Mouse (Mus musculus): Measurements from ENCODE around the gene Fkbp10. TPM values are rescaled to one million over a fixed set of nuclear protein-coding genes. Genes with fewer than 3 reads are reported as not detected.

The Fkbp10 gene
- polyA plus RNA-seq, 1 experiment from 2014 or later = 36.6 TPM

DNA sequence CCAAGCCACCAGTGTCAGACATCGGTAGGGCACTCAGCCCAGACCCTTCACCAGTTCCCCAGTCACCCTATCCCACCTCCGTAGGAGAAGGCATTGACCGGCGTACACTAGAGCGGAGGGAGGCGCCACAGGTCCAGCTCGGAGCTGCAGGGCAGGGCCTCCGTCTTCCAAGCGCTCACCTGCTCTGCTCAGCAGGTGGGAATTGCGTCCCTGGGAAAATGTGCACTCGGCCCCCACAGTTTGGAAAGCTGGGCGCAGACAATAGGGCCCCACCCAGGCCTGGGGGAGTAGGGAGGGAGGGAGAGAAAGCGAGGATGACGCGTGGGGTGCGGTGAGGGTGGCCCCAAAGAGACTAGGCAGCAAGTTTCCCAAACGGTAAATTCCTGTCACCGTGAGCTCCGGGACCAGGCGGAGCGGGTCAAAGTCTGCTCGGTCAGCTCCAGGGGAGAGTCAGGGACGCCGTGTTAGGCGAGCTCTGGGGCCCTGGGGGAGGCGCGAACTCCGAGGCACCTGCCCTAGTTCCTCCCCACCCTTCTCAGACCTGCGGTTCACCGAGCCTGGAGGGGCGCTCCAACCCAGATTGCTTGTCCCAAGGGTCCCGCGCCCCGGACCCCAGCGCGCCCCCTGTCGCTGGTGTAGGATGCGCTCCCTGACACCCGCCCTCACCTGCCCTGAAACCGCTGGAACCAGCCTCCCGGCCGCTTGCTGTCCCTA lies 18.5 kb upstream of the Fkbp10 start:
- ATAC-seq (replicated peaks; ENCODE audit: low FRiP score) (no peak; the same call in 1 of the 2 replicates), DNase-seq (ENCODE audit: low spot score) (no peak)
- Histone ChIP-seq H3K4me1 (replicated peaks; ENCODE audit: control insufficient read depth, insufficient read depth, low read length) (peaks cover 3% of the 10 kb centered on the region; the same call in 1 of the 2 replicates), H3K9ac (ENCODE audit: low read length) (peak overlapping the region; percentile 66), H3K4me2 (ENCODE audit: low read depth, low read length, severe bottlenecking) (peak overlapping the region; percentile 70), H3K36me3 (ENCODE audit: control insufficient read depth, insufficient read depth, low read length) (no peaks in the 10 kb centered on the region), H3K27me3 (ENCODE audit: control insufficient read depth, insufficient read depth, low read length) (peaks cover 19% of the 10 kb centered on the region), H3K9me3 (ENCODE audit: control insufficient read depth, low read length) (no peaks in the 10 kb centered on the region), H3K4me3 (ENCODE audit: low read depth, low read length) (peak overlapping the region; percentile 55), H3K27ac (ENCODE audit: low read depth, low read length) (no peak overlapping the region; the same call in 1 of the 2 replicates)
- 3% methylated on average over 42 of the region's 42 CpGs for WGBS

DNA sequence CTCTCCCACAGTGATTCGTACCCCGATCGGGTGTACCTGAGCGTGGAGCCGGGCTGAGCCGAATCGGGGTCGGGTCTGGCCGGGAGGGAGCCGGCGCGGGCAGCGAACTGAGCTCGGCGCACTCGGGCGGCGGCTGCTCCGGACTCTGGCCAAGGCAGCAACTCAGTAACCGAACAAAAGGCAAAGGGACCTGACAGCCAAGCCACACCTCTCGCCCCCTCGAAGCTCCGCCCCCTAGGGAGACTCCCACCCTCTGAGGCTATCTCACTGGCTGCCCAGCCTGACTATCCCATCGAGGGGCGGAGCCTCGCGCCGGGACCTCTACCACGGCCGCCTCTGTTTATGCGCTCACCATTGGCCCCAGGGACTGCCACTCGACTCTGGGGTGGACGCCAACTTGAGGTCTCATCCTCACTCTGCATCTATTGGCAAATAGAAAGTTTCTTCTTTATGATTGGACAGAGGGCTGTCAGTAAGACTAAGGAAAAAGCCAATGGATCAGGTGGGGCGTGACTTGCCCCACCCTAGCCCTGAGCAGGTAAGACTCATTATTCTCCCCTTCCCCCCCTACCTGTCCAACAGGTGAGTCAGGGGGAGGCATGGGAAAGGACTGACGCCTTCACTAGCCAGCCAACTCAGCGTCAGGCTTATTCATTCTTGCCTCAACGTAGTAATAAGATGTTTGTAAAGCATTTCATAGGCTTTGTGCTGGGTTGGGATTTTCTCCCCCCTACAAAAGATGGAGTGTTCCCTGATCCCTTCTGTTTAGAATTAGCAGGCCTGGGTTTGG lies 17.7 kb upstream of the Fkbp10 start, which contains the start of gene Jup:
Gene Jup (minus strand): TSS at position 164 of the 790 bp plus-strand sequence.
- Histone ChIP-seq H3K4me2 (ENCODE audit: low read depth, low read length, severe bottlenecking) (peak within 1 kb of the TSS; percentile 70), H3K27ac (ENCODE audit: low read depth, low read length) (no peak within 1 kb of the TSS; the same call in 1 of the 2 replicates), H3K9me3 (ENCODE audit: control insufficient read depth, low read length) (no peaks in the 10 kb centered on the region), H3K4me1 (replicated peaks; ENCODE audit: control insufficient read depth, insufficient read depth, low read length) (peaks cover 3% of the 10 kb centered on the region; the same call in 1 of the 2 replicates), H3K36me3 (ENCODE audit: control insufficient read depth, insufficient read depth, low read length) (no peaks in the 10 kb centered on the region), H3K9ac (ENCODE audit: low read length) (peak within 1 kb of the TSS; percentile 66), H3K27me3 (ENCODE audit: control insufficient read depth, insufficient read depth, low read length) (peaks cover 19% of the 10 kb centered on the region), H3K4me3 (ENCODE audit: low read depth, low read length) (peak within 1 kb of the TSS; percentile 55)
- peak; percentile 99 for DNase-seq (ENCODE audit: low spot score)
- ATAC-seq (replicated peaks; ENCODE audit: low FRiP score) = peak; percentile 98
- under 1% methylated on average over 37 of the region's 37 CpGs for WGBS

DNA sequence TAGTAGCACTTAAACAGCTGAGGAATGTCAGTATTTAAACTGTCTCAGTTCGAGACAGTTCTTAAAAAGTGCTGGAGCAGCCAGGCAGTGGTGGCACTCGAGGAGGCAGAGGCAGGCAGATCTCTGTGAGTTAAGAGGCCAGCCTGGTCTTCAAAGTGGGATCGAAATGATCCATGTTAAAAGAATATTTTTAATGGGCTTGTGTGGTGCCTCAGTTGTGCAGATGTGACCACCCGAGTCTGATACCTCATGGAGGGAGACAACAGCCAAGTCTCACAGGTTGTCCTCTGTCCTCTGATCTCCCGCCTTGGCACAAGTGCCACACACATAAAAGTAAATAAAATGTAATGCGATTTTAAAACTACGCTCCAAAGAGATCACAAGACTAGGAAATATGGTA lies 17.0 kb upstream of the Fkbp10 start:
- peaks cover 3% of the 10 kb centered on the region; the same call in 1 of the 2 replicates for H3K4me1 ChIP-seq (replicated peaks; ENCODE audit: control insufficient read depth, insufficient read depth, low read length)
- H3K4me3 ChIP-seq (ENCODE audit: low read depth, low read length) = no peak overlapping the region
- DNase-seq (ENCODE audit: low spot score) = no peak
- H3K27me3 ChIP-seq (ENCODE audit: control insufficient read depth, insufficient read depth, low read length) = peaks cover 19% of the 10 kb centered on the region
- no peaks in the 10 kb centered on the region for H3K36me3 ChIP-seq (ENCODE audit: control insufficient read depth, insufficient read depth, low read length)
- no peaks in the 10 kb centered on the region for H3K9me3 ChIP-seq (ENCODE audit: control insufficient read depth, low read length)
- no peak for ATAC-seq (replicated peaks; ENCODE audit: low FRiP score)
- H3K9ac ChIP-seq (ENCODE audit: low read length) = no peak overlapping the region
- no peak overlapping the region for H3K4me2 ChIP-seq (ENCODE audit: low read depth, low read length, severe bottlenecking)
- WGBS = 93% methylated on average over 7 of the region's 7 CpGs
- no peak overlapping the region for H3K27ac ChIP-seq (ENCODE audit: low read depth, low read length)

DNA sequence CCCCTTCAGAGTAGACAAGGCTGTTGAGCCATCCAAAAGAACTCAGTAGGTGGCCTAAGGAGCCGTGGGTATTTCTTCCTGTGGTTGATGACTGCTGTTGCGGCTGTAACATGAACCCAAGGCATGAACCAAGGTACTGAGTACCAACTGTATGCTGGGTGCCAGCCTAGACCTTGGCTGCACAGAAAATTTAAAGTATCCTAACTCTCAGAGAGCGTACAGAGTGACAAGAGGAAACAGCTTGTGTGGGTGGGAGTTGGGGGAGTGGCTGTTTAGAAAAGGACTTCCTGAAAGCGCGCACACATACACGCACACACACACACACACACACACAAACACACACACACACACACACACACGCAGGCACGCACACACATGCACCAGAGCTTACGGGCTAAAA lies 16.2 kb upstream of the Fkbp10 start:
- H3K9me3 ChIP-seq (ENCODE audit: control insufficient read depth, low read length) = no peaks in the 10 kb centered on the region
- H3K36me3 ChIP-seq (ENCODE audit: control insufficient read depth, insufficient read depth, low read length) = no peaks in the 10 kb centered on the region
- peaks cover 19% of the 10 kb centered on the region for H3K27me3 ChIP-seq (ENCODE audit: control insufficient read depth, insufficient read depth, low read length)
- no peak overlapping the region for H3K4me3 ChIP-seq (ENCODE audit: low read depth, low read length)
- 83% methylated on average over 9 of the region's 9 CpGs for WGBS
- DNase-seq (ENCODE audit: low spot score) (no peak), ATAC-seq (replicated peaks; ENCODE audit: low FRiP score) (no peak)
- H3K27ac ChIP-seq (ENCODE audit: low read depth, low read length) = no peak overlapping the region
- H3K9ac ChIP-seq (ENCODE audit: low read length) = no peak overlapping the region
- H3K4me2 ChIP-seq (ENCODE audit: low read depth, low read length, severe bottlenecking) = no peak overlapping the region
- H3K4me1 ChIP-seq (replicated peaks; ENCODE audit: control insufficient read depth, insufficient read depth, low read length) = peaks cover 3% of the 10 kb centered on the region; the same call in 1 of the 2 replicates

DNA sequence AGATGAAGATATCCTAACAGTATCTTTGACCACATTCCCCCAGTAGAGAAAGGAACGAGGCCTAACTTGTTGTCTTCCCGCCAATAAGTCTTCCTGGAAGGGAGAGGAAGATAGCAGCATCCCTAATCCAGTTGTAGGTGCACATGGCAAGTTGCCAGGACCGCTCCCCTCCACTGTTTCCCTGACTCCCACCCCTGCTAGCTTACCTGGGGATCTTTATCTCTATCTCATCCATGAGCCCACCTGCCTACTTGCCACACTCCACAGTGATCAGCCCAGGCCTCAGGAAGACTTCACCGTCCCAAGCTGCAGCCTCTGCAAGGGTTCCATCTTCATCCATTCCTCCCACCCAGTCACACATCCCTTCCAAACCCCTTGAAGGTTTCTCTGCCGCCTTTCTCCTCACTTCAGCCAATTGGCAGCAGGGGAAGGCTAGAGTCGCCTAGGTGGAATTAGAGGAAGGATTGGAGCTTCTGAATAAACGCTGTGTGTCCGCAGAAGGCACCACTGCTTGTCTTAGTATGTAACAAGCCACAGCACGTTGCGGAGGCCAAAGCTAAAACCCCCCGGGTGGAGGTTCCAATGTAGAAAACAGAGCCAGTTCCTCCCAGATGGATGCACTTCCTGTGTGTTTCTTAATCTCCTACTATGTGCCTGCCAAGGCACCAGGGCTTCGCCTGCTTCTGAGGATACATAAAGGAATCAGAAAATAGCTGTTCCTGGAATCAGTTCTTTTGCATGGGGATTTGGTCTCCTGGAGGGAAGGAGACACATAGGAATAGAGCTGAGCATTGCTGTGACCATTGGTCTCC lies 15.6 kb upstream of the Fkbp10 start:
- WGBS = 78% methylated on average over 12 of the region's 12 CpGs
- no peaks in the 10 kb centered on the region for H3K9me3 ChIP-seq (ENCODE audit: control insufficient read depth, low read length)

DNA sequence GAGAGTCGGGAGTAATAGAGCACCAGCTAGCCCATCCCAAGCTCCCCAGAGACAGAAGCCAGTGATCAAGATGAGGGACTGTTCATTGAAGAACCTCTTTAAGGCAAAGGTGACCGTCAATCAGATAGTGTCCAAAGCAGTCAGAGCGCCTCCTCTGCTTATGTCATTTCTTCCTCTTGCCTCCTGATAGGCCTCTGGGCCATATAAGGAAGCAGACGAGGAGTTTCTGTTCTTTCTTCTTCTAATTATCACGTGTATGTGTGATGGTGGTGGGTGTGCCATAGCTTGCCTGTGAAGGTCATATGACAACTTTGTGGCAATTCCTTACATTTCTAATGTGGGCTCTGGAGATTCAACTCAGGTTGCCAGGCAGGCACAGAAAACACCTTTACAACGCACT lies 14.7 kb upstream of the Fkbp10 start:
- ATAC-seq (replicated peaks; ENCODE audit: low FRiP score) = no peak
- peaks cover 12% of the 10 kb centered on the region for H3K27me3 ChIP-seq (ENCODE audit: control insufficient read depth, insufficient read depth, low read length)
- H3K36me3 ChIP-seq (ENCODE audit: control insufficient read depth, insufficient read depth, low read length) = no peaks in the 10 kb centered on the region
- H3K9me3 ChIP-seq (ENCODE audit: control insufficient read depth, low read length) = no peaks in the 10 kb centered on the region
- no peak overlapping the region for H3K4me3 ChIP-seq (ENCODE audit: low read depth, low read length)
- H3K9ac ChIP-seq (ENCODE audit: low read length) = no peak overlapping the region
- no peak overlapping the region for H3K27ac ChIP-seq (ENCODE audit: low read depth, low read length)
- WGBS = 80% methylated on average over 6 of the region's 6 CpGs
- H3K4me1 ChIP-seq (replicated peaks; ENCODE audit: control insufficient read depth, insufficient read depth, low read length) = 0 out of 2 replicates have a peak, but pooled peaks cover 3% of the 10 kb centered on the region
- no peak overlapping the region for H3K4me2 ChIP-seq (ENCODE audit: low read depth, low read length, severe bottlenecking)
- DNase-seq (ENCODE audit: low spot score) = no peak

More for the DNA sequence above, 15.6 kb upstream of the Fkbp10 start:
- Histone ChIP-seq H3K27me3 (ENCODE audit: control insufficient read depth, insufficient read depth, low read length) (peaks cover 19% of the 10 kb centered on the region), H3K9ac (ENCODE audit: low read length) (no peak overlapping the region), H3K4me3 (ENCODE audit: low read depth, low read length) (no peak overlapping the region), H3K27ac (ENCODE audit: low read depth, low read length) (no peak overlapping the region), H3K4me1 (replicated peaks; ENCODE audit: control insufficient read depth, insufficient read depth, low read length) (peaks cover 3% of the 10 kb centered on the region; the same call in 1 of the 2 replicates), H3K4me2 (ENCODE audit: low read depth, low read length, severe bottlenecking) (no peak overlapping the region), H3K36me3 (ENCODE audit: control insufficient read depth, insufficient read depth, low read length) (no peaks in the 10 kb centered on the region)
- no peak for ATAC-seq (replicated peaks; ENCODE audit: low FRiP score)
- DNase-seq (ENCODE audit: low spot score) = no peak

DNA sequence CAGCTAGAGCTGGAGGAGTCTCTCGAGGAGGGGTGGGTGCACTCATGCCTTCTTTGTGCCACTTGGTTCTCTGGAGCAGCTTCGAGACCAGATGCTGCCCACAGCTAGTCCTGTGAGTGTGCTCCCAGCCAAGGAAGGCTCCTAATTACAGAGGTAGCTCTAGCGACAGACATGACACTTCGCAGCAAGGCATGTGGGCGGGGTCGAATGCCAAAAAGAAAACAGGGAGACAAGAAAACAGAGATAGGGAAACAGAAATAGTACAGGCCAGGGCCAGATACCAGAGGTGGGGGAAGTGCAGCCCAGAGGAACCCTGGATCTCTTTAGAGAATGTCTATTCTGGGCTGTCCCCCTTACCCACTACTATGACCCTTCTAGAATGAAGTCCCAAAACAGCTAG lies 13.3 kb upstream of the Fkbp10 start:
- H3K9me3 ChIP-seq (ENCODE audit: control insufficient read depth, low read length) = no peaks in the 10 kb centered on the region
- H3K36me3 ChIP-seq (ENCODE audit: control insufficient read depth, insufficient read depth, low read length) = no peaks in the 10 kb centered on the region
- no peak for DNase-seq (ENCODE audit: low spot score)
- H3K4me1 ChIP-seq (replicated peaks; ENCODE audit: control insufficient read depth, insufficient read depth, low read length) = no peaks in the 10 kb centered on the region
- ATAC-seq (replicated peaks; ENCODE audit: low FRiP score) = no peak
- H3K27me3 ChIP-seq (ENCODE audit: control insufficient read depth, insufficient read depth, low read length) = no peaks in the 10 kb centered on the region
- no peak overlapping the region for H3K9ac ChIP-seq (ENCODE audit: low read length)
- H3K27ac ChIP-seq (ENCODE audit: low read depth, low read length) = no peak overlapping the region
- no peak overlapping the region for H3K4me3 ChIP-seq (ENCODE audit: low read depth, low read length)
- no peak overlapping the region for H3K4me2 ChIP-seq (ENCODE audit: low read depth, low read length, severe bottlenecking)
- 48% methylated on average over 6 of the region's 6 CpGs for WGBS

DNA sequence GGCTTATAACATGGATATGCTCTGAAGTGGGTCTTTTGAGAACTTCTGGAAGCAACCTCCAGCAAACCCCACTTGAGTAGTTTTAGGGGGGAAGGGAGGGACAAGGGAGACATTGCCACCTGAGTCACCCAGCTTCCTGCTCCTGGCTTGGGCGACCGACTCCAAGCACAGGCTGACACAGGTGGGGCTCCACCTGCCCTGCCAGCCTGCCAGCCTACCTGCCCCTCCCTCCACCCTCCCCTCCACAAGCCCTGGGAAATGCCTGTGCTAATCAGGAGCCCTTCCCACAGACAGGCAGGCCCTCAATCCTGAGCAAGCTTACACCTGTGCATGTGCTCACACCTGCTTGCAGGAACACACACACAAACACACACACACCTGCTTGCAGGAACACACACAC lies 12.8 kb upstream of the Fkbp10 start:
- no peaks in the 10 kb centered on the region for H3K36me3 ChIP-seq (ENCODE audit: control insufficient read depth, insufficient read depth, low read length)
- DNase-seq (ENCODE audit: low spot score) (no peak), ATAC-seq (replicated peaks; ENCODE audit: low FRiP score) (no peak)
- no peaks in the 10 kb centered on the region for H3K9me3 ChIP-seq (ENCODE audit: control insufficient read depth, low read length)
- no peaks in the 10 kb centered on the region for H3K27me3 ChIP-seq (ENCODE audit: control insufficient read depth, insufficient read depth, low read length)
- H3K4me2 ChIP-seq (ENCODE audit: low read depth, low read length, severe bottlenecking) = no peak overlapping the region
- no peaks in the 10 kb centered on the region for H3K4me1 ChIP-seq (replicated peaks; ENCODE audit: control insufficient read depth, insufficient read depth, low read length)
- WGBS = 79% methylated on average over 2 of the region's 2 CpGs
- no peak overlapping the region for H3K9ac ChIP-seq (ENCODE audit: low read length)
- H3K4me3 ChIP-seq (ENCODE audit: low read depth, low read length) = no peak overlapping the region
- no peak overlapping the region for H3K27ac ChIP-seq (ENCODE audit: low read depth, low read length)

Data from forebrain, embryonic 11.5 days (tissue).